Mouse (Mus musculus) heart, adult 2 months (tissue): ENCODE measurements around the gene Usb1. TPM values are rescaled to one million over a fixed set of nuclear protein-coding genes. Genes with fewer than 3 reads are reported as not detected.

ENCODE experiments used
- DNase-seq, 2 experiments: peaks; one replicate each; pipeline ENCODE4 v3.0.0; 2021
- H3K27ac ChIP-seq: fragments of 200-600 bp; 2 replicates; pipeline ENCODE4 v1.8.1; 2022
- H3K27me3 ChIP-seq: fragments of 200-500 bp; 2 replicates; pipeline ENCODE4 v1.6.1; 2012; ENCODE audit warnings: mild to moderate bottlenecking, low read length, inconsistent platforms, mixed read lengths; ENCODE audit not compliant: control insufficient read depth, insufficient read depth
- H3K36me3 ChIP-seq: fragments of 200-500 bp; 2 replicates; pipeline ENCODE4 v1.6.1; 2012; ENCODE audit warnings: low read length, inconsistent platforms; ENCODE audit not compliant: control insufficient read depth, insufficient read depth
- H3K4me1 ChIP-seq: fragments of 200-500 bp; 2 replicates; pipeline ENCODE4 v1.6.1; 2011; ENCODE audit warnings: low read length; ENCODE audit not compliant: control insufficient read depth, insufficient read depth
- H3K4me3 ChIP-seq: fragments of 200-600 bp; 2 replicates; pipeline ENCODE4 v1.8.1; 2022
- H3K79me2 ChIP-seq: fragments of 200-500 bp; replicated peaks from 2 replicates; pipeline ENCODE4 v1.6.1; 2012; ENCODE audit warnings: mild to moderate bottlenecking, inconsistent platforms, low read length, moderate library complexity, mixed read lengths; ENCODE audit not compliant: control insufficient read depth, insufficient read depth
- H3K9ac ChIP-seq: fragments of 200-500 bp; 2 replicates; pipeline ENCODE4 v1.6.1; 2012; ENCODE audit warnings: low read depth, mild to moderate bottlenecking, control low read depth, inconsistent platforms, low read length, mixed read lengths
- CTCF ChIP-seq: fragments of 200-600 bp; IDR thresholded peaks from 2 replicates; pipeline ENCODE4 v1.8.1; 2022; ENCODE audit warnings: antibody characterized with exemption, mild to moderate bottlenecking, moderate library complexity
- EP300 ChIP-seq: fragments of 200-500 bp; IDR thresholded peaks from 2 replicates; pipeline ENCODE4 v1.6.1; 2011; ENCODE audit warnings: low read depth, low read length, control low read depth; ENCODE audit not compliant: insufficient read depth
- POLR2A ChIP-seq: fragments of 200-500 bp; IDR thresholded peaks from 2 replicates; pipeline ENCODE4 v1.6.1; 2011; ENCODE audit warnings: mild to moderate bottlenecking, low read depth, low read length, control low read depth; ENCODE audit not compliant: insufficient read depth
- WGBS: fragments of 180-500 bp; shearing (Covaris S2); methylation state at CpG from one replicate; pipeline ENCODE4 v1.1.7; 2018; 5-methylcytosine and 5-hydroxymethylcytosine counted together
- intact Hi-C: fragments of 180-260 bp; cut with DNase I; formaldehyde crosslinking; loops from one replicate; pipeline ENCODE4 v1.15.1; 2025
- polyA plus RNA-seq: library from polyadenylated mRNA; depleted of rRNA; stranded (reverse); fragments of >200 nt; gene quantifications from 2 replicates; pipeline ENCODE4 v1.2.3, GENCODE M21; 2012
- total RNA-seq, 2 experiments: library from RNA; stranded (reverse); gene quantifications; 2 replicates each; pipeline ENCODE4 v1.2.3; 2021

Gene Usb1
- total and polyA plus RNA-seq, 3 experiments, result 12.2 to 23.9 (median 15.2) TPM

DNA sequence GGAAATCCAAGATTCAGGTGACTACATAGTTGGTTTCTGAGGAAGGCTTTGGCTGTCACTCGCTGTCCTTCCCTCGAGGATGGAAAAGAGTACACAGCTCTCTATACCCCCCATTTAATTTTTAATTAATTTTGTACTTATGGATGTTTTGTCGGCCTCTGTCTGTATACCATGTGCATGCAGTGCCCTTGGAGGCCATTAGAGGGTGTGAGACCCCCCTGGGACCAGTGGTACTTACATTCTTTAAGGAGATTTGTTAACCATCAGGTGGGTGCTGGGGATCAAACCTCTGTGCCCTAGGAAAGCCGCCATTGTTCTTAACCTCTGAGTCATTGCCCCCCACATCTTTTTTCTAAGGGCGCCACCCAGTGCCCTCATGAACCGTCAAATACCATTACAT is 12.6 kb downstream of the Usb1 start:
- no peak for DNase-seq
- Histone ChIP-seq H3K4me3 (no peak overlapping the region), H3K36me3 (no peaks in the 10 kb centered on the region; the same call in 1 of the 2 replicates), H3K79me2 (no peaks in the 10 kb centered on the region), H3K27me3 (no peaks in the 10 kb centered on the region), H3K27ac (no peak overlapping the region), H3K4me1 (peaks cover 13% of the 10 kb centered on the region), H3K9ac (no peak overlapping the region)
- peak; percentile 58 for TF ChIP-seq CTCF
- TF ChIP-seq EP300, result no peak
- WGBS, result 79% methylated on average over 6 of the region's 6 CpGs
- intact Hi-C loops, result loop anchor here (5.0 kb wide), 1 partner anchor 143 kb away; no protein-coding TSS in a partner anchor

DNA sequence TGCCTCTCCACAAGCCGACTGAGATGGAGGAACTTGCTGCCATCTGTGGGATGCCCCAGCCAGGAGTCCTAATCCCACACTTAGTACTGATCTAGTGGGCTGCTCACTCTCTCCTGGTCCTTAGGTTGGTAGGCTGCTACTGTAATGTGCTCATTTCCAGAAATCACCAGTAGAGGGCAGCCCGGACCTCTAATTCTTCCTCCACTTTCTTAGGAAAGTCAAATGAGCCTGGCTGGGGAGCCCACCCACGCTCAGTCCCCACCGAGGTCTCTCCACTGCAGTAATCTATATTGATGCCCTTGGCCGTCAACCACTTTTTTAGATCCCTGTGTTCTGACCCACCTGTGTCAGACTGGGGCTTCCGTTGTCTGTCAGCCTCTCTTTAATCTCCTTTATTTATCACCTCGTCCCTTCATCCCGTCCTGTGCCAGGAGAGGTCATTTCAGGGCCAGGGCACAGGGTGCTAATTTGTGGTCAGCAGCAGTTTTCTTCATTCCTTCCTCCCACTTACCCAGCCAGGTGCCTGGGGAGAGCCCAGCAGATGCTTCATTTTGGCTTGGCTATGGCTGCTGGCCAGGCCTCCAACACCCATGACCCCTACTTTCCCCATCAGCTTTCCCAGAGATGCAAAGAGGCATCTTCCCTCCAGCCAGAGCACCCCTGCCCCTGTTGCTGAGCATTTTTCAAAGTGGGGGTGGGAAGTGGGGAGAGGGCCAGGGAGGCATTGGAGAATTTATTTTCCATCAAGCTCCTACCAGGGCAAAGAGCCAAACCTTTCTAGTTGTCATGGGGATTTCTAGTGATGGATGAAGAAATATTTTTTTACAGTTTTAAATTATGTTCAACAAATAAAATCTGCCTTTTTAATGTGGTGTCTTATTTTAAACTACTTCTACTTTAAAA is 14.8 kb downstream of the Usb1 start:
- H3K36me3 ChIP-seq, result no peaks in the 10 kb centered on the region; the same call in 1 of the 2 replicates
- peak; percentile 66 to 77 for DNase-seq
- intact Hi-C loops, result loop anchor here (1.0 to 5.0 kb wide), 5 partner anchors 83 to 350 kb away; no protein-coding TSS in a partner anchor
- no peak overlapping the region for H3K27ac ChIP-seq
- H3K9ac ChIP-seq, result no peak overlapping the region
- no peak overlapping the region for H3K4me3 ChIP-seq
- TF ChIP-seq EP300 (0 out of 2 replicates have a peak, but pooled peaks have one; percentile 47), POLR2A (no peak), CTCF (peak; percentile 90)
- no peaks in the 10 kb centered on the region for H3K79me2 ChIP-seq
- H3K4me1 ChIP-seq, result peaks cover 13% of the 10 kb centered on the region
- H3K27me3 ChIP-seq, result no peaks in the 10 kb centered on the region
- 35% methylated on average over 8 of the region's 8 CpGs for WGBS

DNA sequence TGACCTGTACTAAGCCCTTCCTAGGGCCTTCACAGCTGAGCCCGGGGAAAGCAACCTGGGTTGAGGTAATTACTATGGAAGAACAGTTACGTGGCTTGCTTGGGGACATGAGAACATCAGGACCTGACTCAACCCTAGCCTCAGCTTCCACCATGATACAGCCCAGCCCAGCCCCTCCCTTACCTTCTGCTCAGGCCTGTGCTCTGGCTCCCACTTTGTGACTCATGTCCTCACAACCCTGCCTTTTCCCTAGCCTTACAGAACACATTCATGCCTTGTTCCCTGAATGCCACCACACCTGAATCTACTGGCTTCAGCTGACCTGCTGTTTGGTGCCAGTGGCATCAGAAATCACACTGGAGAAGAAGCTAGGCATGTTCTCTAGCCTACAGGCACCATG is 16.3 kb downstream of the Usb1 start:
- DNase-seq, result no peak
- H3K9ac ChIP-seq, result no peak overlapping the region
- 82% methylated on average over 2 of the region's 2 CpGs for WGBS
- H3K27me3 ChIP-seq, result no peaks in the 10 kb centered on the region
- H3K27ac ChIP-seq, result peak overlapping the region; percentile 44; the same call in 1 of the 2 replicates
- no peaks in the 10 kb centered on the region for H3K36me3 ChIP-seq
- H3K79me2 ChIP-seq, result no peaks in the 10 kb centered on the region
- peaks cover 10% of the 10 kb centered on the region for H3K4me1 ChIP-seq
- TF ChIP-seq POLR2A (no peak), CTCF (no peak), EP300 (no peak)
- intact Hi-C loops, result loop anchor here (5.0 kb wide), 1 partner anchor 139 kb away; no protein-coding TSS in a partner anchor
- no peak overlapping the region for H3K4me3 ChIP-seq

DNA sequence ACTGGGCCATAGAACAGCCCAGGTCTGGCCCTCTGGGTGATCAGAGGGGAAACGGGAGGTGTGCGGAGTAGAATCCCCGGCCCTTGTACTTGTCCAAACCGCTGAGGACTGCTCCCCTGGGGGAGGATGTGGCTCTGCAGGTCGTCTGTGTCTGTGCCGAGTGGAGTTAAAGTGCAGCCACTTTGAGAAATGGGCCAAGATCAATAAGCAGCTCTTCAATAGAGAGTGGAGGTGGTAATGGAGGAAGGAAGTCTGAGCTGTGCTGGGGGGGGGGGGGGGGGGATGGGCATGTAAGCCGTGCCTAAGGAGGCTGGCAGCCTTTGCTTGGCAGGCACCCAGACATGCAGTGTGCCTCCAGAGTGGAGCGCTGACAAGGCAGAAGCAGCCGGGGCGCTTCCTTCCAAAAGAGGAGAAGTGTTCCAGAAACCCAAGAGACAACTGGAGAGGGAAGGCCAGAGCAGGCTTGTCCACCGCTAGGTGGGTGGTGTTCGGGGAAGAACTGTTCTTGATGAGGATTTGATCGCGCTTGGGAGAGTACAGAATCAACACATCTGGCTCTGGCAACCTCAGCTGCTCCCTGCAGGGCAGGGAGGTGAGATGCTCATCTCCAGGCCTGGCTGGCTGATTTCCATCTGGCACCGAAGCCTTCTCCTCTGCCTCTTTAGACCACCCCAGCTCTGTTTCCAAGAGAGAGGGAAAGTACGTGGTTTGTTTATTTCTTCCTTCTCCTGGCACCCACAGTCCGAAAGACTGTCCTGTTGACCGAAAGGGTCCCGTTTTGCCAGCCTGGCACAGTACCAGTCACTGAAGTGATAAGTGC is 16.9 kb downstream of the Usb1 start:
- no peaks in the 10 kb centered on the region for H3K27me3 ChIP-seq
- DNase-seq, result peak; percentile 70 to 79
- H3K79me2 ChIP-seq, result no peaks in the 10 kb centered on the region
- H3K27ac ChIP-seq, result peak overlapping the region; percentile 44
- H3K36me3 ChIP-seq, result no peaks in the 10 kb centered on the region
- no peak overlapping the region for H3K4me3 ChIP-seq
- H3K4me1 ChIP-seq, result peaks cover 11% of the 10 kb centered on the region
- WGBS, result 11% methylated on average over 18 of the region's 19 CpGs
- intact Hi-C loops, result loop anchor here (5.0 kb wide), 1 partner anchor 138 kb away; no protein-coding TSS in a partner anchor
- 0 out of 2 replicates have a peak overlapping the region, but pooled peaks have one; percentile 18 for H3K9ac ChIP-seq
- TF ChIP-seq CTCF, result peak; percentile 52
- no peak for TF ChIP-seq EP300

DNA sequence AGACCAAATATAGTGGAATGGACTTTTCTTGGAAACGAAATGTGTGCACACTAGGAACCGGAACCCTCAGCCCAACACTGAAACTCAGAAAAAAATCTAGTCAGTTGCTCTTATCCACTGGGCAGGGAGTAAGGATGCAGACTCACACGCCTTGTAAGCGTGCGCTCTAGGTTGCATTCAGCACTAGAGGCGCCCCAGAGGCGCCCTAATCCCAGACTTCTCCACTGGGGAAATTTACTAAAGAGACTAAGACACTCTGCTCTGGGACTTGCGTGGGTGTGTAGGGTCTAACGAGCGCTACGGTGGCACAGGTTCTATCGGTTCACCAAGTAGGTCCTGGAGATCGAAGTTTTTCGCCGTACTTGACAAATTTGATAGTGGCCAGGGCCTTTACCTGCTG is 19.4 kb downstream of the Usb1 start:
- Histone ChIP-seq H3K9ac (peak overlapping the region; percentile 94; the same call in 1 of the 2 replicates), H3K27me3 (no peaks in the 10 kb centered on the region), H3K4me3 (peak overlapping the region; percentile 83), H3K79me2 (peaks cover 2% of the 10 kb centered on the region; the same call in 1 of the 2 replicates), H3K4me1 (peaks cover 30% of the 10 kb centered on the region), H3K27ac (peak overlapping the region; percentile 98), H3K36me3 (peaks cover under 1% of the 10 kb centered on the region)
- 3% methylated on average over 15 of the region's 15 CpGs for WGBS
- peak in 1 of 2 experiments; percentile 40 for DNase-seq
- intact Hi-C loops, result no loop called here
- TF ChIP-seq EP300 (no peak), CTCF (peak; percentile 72)
